In genomic region chr19:46509202-46509601, GRCm38 (mm10) we compare ENCODE assay signal across 9 mouse cellular contexts. TPM values are rescaled to one million over a fixed set of nuclear protein-coding genes. Genes with fewer than 3 reads are reported as not detected.
DNase-seq lines count a peak whose midpoint lies in the region; ATAC-seq lines count a peak whose summit lies in the region.
"Had no signal": no experiment of that assay in that cellular context is flagged by ENCODE, and none has a peak within 500 bp of the region (broad histone marks: within the 10 kb centered on the region; RNA-seq: fewer than 3 reads in every experiment).

No protein-coding gene starts in this region.

- no peak for ATAC-seq in kidney, embryonic 14.5 days (ENCODE audit: low FRiP score, low TSS enrichment)
- ATAC-seq in monocyte, adult 5-6 weeks (replicated peaks; ENCODE audit: insufficient number of reproducible peaks, low FRiP score, low TSS enrichment, poor library complexity, severe bottlenecking), result no peak

- no peak overlapping the region; the same call in 1 of the 2 replicates for H3K9ac ChIP-seq in kidney, embryonic 14.5 days (ENCODE audit: low read depth, low read length)

- H3K27me3 ChIP-seq in kidney, embryonic 14.5 days (ENCODE audit: control insufficient read depth, insufficient read depth, low read length), result no peaks in the 10 kb centered on the region

- peaks cover 72% of the 10 kb centered on the region for H3K36me3 ChIP-seq in kidney, embryonic 14.5 days (ENCODE audit: control insufficient read depth, insufficient read depth, low read length)

- intact Hi-C loops in gastrocnemius, postnatal 14 days (cut with DNase I; ENCODE audit: low total_unique reads), result no loop called here

- H3K4me3 ChIP-seq in kidney, embryonic 14.5 days (ENCODE audit: low read length), result no peak overlapping the region

- H3K4me1 ChIP-seq in kidney, embryonic 14.5 days (ENCODE audit: control insufficient read depth, insufficient read depth, low read length), result peaks cover 57% of the 10 kb centered on the region

- WGBS in kidney, embryonic 14.5 days, result 57% methylated on average over 3 of the region's 3 CpGs

- peak; percentile 59 for DNase-seq in adrenal gland, adult 2 months
- no peak for DNase-seq in adrenal gland, postnatal 4 days (ENCODE audit: low spot score in 2 of 2)
- DNase-seq in kidney, postnatal 36 days, result no peak
- DNase-seq in urinary bladder, postnatal 14 days (ENCODE audit: low spot score), result peak; percentile 60
- no peak for DNase-seq in urinary bladder, adult 2 months (ENCODE audit: low spot score)
- DNase-seq in gastrocnemius, postnatal 14 days, result no peak
- DNase-seq: left cerebral cortex, postnatal 4 days had no signal

- H3K9me3 ChIP-seq in kidney, embryonic 14.5 days (ENCODE audit: control insufficient read depth, low read length), result no peaks in the 10 kb centered on the region

- no peak overlapping the region for H3K4me2 ChIP-seq in kidney, embryonic 14.5 days (replicated peaks; ENCODE audit: low read depth, low read length)

- 0 out of 2 replicates have a peak overlapping the region, but pooled peaks have one; percentile 33 for H3K27ac ChIP-seq in kidney, embryonic 14.5 days (ENCODE audit: low read depth, low read length)

RNA-seq across cellular contexts. Expression of gene Trim8, which starts 7.7 kb away (rescaled TPM):
- total RNA-seq in adrenal gland, adult 2 months (2021), result 10 to 100 TPM; 38.0 to 66.4 TPM
- 66.1 and 78.8 TPM in 2 replicates for polyA plus RNA-seq in adrenal gland, adult 2 months (2012; rRNA removed)
- total RNA-seq in adrenal gland, postnatal 4 days (2021), result 10 to 100 TPM; 60.5 to 70.3 TPM
- 28.3 and 35.6 TPM in 2 replicates for polyA plus RNA-seq in kidney, embryonic 14.5 days (2014; fragmentation: Nextera tagmentation; extraction: Ambion mirVana)
- 17.2 and 25.2 TPM in 2 replicates for polyA plus RNA-seq in urinary bladder, adult 2 months (2012; rRNA removed)
- 35.4 to 50.0 TPM (median 39.9 TPM) in 3 replicates for total RNA-seq in monocyte, adult 5-6 weeks (2017)
- 10 to 100 TPM; 20.1 to 23.1 TPM for total RNA-seq in gastrocnemius, postnatal 14 days (2021)

Comparison
In these comparisons a context has a peak if more than half of its experiments do, and no peak if none do; other contexts are left out.
1. DNase-seq: peak in adrenal gland, adult 2 months (single experiment) and urinary bladder, postnatal 14 days (single experiment); none in adrenal gland, postnatal 4 days (0 of 2), kidney, postnatal 36 days (0 of 2), urinary bladder, adult 2 months (single experiment) and gastrocnemius, postnatal 14 days (single experiment).